Mouse (Mus musculus) Patski (cell line): ENCODE data around the gene Rbp4. TPM values are rescaled to one million over a fixed set of nuclear protein-coding genes. Genes with fewer than 3 reads are reported as not detected.

Source experiments
- ATAC-seq: fragments of 100-300 bp; one replicate; pipeline ENCODE4 v1.8.0; 2021
- CTCF ChIA-PET: fragments of 350-600 bp; sonication (Branson Sonifier 250); formaldehyde crosslinking; loops from one replicate; lab custom pipeline; 2022; ENCODE audit warnings: inconsistent platforms; lab: Charles Lee
- POLR2A ChIA-PET: fragments of 350-600 bp; sonication (Branson Sonifier 250); formaldehyde crosslinking; loops from one replicate; lab custom pipeline; 2022; ENCODE audit warnings: antibody characterized with exemption, inconsistent platforms; lab: Charles Lee
- DNase-seq: peaks from one replicate; pipeline ENCODE4 v3.0.0-alpha.2; 2011; ENCODE audit warnings: low read depth, low spot score
- H3K27me3 ChIP-seq: fragments of 371-371 bp; one replicate; pipeline ENCODE4 v1.5.1; 2021
- CTCF ChIP-seq: fragments of 100-300 bp; IDR thresholded peaks from one replicate; pipeline ENCODE4 v1.5.1; 2021
- in situ Hi-C: fragments of 300-500 bp; cut with MboI; formaldehyde crosslinking; loops from 3 replicates; pipeline ENCODE4 v1.11.1; 2018; ENCODE audit warnings: low pct_unique_long_range_greater_than_20kb, mixed read lengths
- polyA plus RNA-seq: library from polyadenylated mRNA; unstranded; gene quantifications from one replicate; pipeline ENCODE4 v1.2.3, GENCODE M21; 2021

Rbp4 gene
- polyA plus RNA-seq, 1 experiment from 2014 or later = 2.1 TPM

DNA sequence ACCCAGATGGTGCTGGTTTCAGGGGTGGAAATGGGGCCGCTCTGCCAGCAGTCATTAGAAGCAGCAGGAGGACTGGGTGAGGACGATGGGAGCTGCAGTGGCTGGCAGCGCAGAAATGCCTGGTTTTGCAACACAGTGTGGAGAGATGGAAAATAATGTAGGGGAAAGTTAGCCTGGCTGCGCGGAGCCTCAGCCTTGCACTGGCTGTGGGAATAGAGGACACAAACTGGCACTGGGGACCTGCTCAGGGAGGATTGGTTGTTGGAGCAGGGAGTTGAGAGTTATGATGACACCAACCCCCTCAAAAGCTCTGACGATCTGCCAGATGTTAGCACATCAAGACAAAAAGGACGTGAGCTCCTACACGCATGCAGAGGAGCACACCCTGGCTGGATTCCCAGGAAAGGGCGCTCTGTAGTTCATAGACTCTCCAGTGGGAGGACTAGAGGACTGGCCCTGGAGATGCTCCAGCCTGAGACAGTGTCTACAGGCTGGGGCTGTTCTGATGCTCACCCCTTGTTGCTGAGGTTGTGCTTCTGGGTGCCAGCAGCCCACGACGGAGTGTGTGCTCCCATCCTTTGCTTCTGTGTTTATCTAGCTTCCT, 38.0 kb downstream of the Rbp4 start:
- in situ Hi-C loops = loop anchor here (10.0 kb wide), 1 partner anchor 118 kb away; no protein-coding TSS in a partner anchor
- peak; percentile 76 for TF ChIP-seq CTCF
- ChIA-PET CTCF (interaction anchor here (0.8 kb wide), 1 partner anchor 167 kb away, joined by 3 read pairs; no protein-coding TSS in a partner anchor), POLR2A (no interaction called here)
- DNase-seq = no peak
- H3K27me3 ChIP-seq = peaks cover 64% of the 10 kb centered on the region
- ATAC-seq = peak; percentile 80

DNA sequence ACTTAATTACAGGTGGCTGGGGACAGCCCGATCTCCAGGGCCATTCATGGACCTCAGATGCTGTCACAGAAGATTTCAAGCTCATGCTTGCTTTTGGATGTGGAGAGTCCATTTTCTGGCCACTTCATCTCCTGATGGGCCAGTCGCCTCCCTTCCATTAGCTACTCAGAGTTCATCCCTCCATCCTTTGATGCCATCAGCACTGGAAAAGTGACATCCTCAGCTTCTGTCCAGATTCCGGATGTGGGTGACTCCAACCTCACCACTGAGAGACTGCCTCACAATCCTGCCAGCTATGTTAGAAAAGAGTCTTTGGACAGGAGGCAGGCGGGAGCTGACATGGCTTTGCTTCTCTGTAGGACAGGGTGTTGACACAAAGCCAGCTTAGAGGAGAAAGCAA, 39.2 kb downstream of the Rbp4 start:
- ChIA-PET CTCF (no interaction called here), POLR2A (no interaction called here)
- no peak for ATAC-seq

DNA sequence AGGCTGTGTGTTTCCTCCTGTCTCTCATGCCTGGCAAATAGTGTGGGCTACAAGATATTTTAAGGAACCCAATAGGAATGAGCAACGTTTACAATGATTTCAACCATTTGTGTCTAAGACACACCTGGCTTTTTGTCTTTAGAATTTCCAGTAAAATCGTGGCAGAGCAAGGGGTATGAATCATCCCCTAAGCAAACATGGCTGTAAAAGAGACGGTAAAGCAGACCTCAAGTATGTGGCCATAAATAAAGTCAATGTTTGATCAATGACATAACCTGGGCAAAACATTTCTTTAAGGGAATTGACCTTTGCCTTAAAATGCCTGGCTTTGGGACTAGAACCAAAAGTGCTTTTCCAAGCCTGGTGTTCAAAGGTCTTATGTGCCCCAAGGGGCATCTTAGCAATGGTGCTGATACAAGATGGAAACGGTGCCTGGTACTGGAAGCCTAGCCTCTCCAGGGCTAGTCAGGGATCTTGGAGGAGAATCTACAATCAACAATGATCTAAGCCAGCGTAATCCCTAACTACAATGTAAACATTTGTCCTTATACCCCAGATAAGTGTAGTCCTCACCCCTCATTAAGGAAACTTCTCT, 42.1 kb downstream of the Rbp4 start:
- ChIA-PET POLR2A (no interaction called here), CTCF (no interaction called here)
- no peak for TF ChIP-seq CTCF
- ATAC-seq (no peak), DNase-seq (no peak)
- peaks cover 37% of the 10 kb centered on the region for H3K27me3 ChIP-seq
- in situ Hi-C loops = loop anchor here (10.0 kb wide), 1 partner anchor 122 kb away; no protein-coding TSS in a partner anchor

More for the DNA sequence above, 39.2 kb downstream of the Rbp4 start:
- no peak for DNase-seq
- peaks cover 58% of the 10 kb centered on the region for H3K27me3 ChIP-seq
- in situ Hi-C loops = loop anchor here (10.0 kb wide), 1 partner anchor 119 kb away; no protein-coding TSS in a partner anchor
- no peak for TF ChIP-seq CTCF

DNA sequence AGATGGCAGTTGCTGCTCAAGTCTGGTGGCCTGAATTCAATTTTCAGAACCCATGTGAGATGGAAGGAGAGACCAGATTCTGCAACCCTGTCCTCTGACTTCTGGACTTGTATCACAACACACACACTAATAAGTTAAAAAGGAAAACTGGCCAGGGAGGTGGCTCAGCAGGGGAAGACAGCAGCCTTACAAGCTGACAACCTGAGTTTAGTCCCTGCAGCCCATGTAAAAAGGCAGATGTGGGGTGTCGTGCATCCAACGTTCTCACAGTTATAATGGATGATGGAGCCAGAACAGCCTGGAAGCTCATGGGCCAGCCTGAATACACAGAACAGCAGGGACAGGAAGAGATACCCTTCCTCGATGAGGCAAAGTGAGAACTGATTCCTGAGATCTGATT, 43.7 kb downstream of the Rbp4 start:
- TF ChIP-seq CTCF = no peak
- CTCF ChIA-PET = interaction anchor here (1.9 kb wide), 1 partner anchor 12 kb away, joined by 4 read pairs; no protein-coding TSS in a partner anchor
- POLR2A ChIA-PET = no interaction called here
- DNase-seq = no peak
- in situ Hi-C loops = loop anchor here (10.0 kb wide), 1 partner anchor 123 kb away; no protein-coding TSS in a partner anchor
- no peak for ATAC-seq
- peaks cover 23% of the 10 kb centered on the region for H3K27me3 ChIP-seq

DNA sequence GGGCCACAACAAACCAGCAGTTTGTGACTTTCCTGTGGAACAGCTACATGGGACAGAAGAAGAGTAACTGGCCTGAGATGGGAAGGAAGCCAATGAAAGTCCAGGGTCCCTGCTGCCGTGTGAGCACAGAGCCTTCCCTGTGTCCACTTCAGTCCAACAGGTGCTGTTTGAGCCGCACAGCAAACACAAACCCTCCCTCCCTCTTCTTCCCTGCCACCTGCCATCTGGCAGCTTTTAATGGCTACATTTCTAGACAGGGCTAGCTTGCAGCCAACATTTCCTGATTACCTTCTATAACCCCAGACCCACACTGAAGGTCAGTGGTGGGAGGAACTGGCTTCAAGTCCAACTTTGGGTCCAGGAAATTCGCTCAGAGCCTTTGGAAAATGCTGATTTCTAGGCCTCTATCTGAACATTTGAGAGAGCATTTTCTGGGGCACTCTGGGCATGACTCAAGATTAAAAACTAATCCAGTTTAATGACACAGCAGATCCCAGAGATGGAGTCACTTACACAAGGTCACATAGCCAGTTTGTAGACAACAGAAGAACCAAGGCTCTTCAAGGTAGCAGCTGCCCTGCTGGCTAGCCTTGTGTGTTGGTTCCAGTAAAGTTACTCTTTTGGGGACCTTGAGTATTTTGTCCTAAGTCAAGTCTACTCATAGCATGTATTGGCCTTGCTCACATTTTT, 47.1 kb downstream of the Rbp4 start:
- CTCF ChIA-PET = interaction anchor here (0.9 kb wide), 1 partner anchor 9 kb away, joined by 3 read pairs; no protein-coding TSS in a partner anchor
- peaks cover 2% of the 10 kb centered on the region for H3K27me3 ChIP-seq
- in situ Hi-C loops = no loop called here
- ATAC-seq (no peak), DNase-seq (no peak)
- TF ChIP-seq CTCF = no peak
- POLR2A ChIA-PET = no interaction called here

DNA sequence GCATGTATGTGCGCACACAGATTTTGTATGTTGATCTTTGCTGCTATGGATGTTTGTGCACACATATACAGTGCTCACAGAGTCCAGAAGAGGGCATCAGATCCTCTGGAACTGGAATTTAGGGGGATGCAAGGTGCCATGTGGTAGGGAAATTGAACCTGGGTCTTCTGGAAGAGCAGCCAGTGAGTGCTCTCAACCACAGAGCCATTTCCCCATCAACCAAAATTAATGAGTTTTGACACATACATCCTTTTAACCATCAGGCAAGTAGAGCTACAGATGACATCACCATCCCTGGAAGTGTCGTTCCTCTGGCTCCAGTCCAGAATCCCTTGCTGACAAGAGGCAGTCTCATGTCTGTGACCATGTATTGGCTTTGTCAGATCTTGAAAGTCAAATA, 48.8 kb downstream of the Rbp4 start:
- CTCF ChIA-PET = interaction anchor here (1.6 kb wide), 1 partner anchor 276 kb away, joined by 3 read pairs; no protein-coding TSS in a partner anchor
- no peaks in the 10 kb centered on the region for H3K27me3 ChIP-seq
- in situ Hi-C loops = no loop called here
- POLR2A ChIA-PET = no interaction called here
- ATAC-seq = no peak
- DNase-seq = no peak
- TF ChIP-seq CTCF = peak; percentile 53

DNA sequence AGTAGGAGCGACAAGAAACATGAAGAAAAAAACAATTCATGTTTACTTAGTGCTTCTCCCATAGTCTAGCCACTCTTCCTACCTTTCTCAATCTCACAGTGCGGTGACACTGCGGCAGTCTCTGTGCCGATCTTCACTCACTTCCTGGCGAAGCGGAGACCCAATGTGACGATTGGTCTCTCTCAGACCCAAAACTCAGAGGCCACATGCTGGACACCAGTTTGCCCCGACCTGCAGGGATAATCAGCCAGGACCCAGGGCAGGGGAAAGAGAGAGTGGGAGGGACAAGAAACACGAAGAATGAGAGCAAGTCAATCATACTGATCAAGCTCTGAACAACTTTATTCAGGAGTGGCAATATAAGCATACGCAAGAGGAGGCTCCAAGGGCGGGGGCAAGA, 50.0 kb downstream of the Rbp4 start:
- no peak for DNase-seq
- H3K27me3 ChIP-seq = no peaks in the 10 kb centered on the region
- ChIA-PET CTCF (no interaction called here), POLR2A (no interaction called here)
- ATAC-seq = no peak
- in situ Hi-C loops = no loop called here
- no peak for TF ChIP-seq CTCF

DNA sequence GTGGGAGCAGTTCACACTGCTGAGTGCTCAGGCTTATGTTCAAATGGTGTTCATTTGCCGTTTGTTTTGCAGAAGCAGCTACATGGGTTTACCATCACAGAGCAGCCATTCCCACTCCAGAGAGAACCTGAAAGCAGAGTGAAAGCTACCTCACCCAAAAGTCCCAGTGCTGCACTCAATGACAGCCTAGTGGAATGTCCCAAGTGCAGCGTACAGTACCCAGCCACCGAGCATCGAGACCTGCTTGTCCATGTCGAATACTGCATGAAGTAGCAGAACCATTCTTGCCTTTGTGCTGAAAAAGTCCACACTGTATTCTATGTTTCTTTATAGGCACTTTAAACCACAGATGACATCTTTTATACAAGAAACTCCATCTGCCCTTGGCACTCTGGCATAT, 51.9 kb downstream of the Rbp4 start:
- no peak for TF ChIP-seq CTCF
- CTCF ChIA-PET = no interaction called here
- POLR2A ChIA-PET = no interaction called here
- in situ Hi-C loops = no loop called here
- ATAC-seq (no peak), DNase-seq (no peak)
- no peaks in the 10 kb centered on the region for H3K27me3 ChIP-seq

Other genes with a start within 250 kb of the Rbp4 start
- gene Myof, start 81.7 kb downstream of the Rbp4 start, polyA plus RNA-seq = 467 TPM
- gene Cep55, start 70.3 kb downstream of the Rbp4 start, polyA plus RNA-seq = 24.5 TPM
- not detected for gene Ffar4, start 28.2 kb downstream of the Rbp4 start, polyA plus RNA-seq
- gene Pde6c, start 7.5 kb upstream of the Rbp4 start, polyA plus RNA-seq = not detected
- 20.4 TPM for gene Fra10ac1, start 98.9 kb upstream of the Rbp4 start, polyA plus RNA-seq
- 0.04 TPM for gene Lgi1, start 139.3 kb upstream of the Rbp4 start, polyA plus RNA-seq